Mouse (Mus musculus) limb, embryonic 11.5 days (tissue): ENCODE results near the gene Slc37a1. TPM values are rescaled to one million over a fixed set of nuclear protein-coding genes. Genes with fewer than 3 reads are reported as not detected.

Experiments
- ATAC-seq: fragments of 200-750 bp; cut with Nextera tagmentation; 2 replicates; pipeline ENCODE4 v1.8.0; 2017; ENCODE audit warnings: low read depth; ENCODE audit not compliant: insufficient number of reproducible peaks, low FRiP score, low TSS enrichment
- DNase-seq: peaks from one replicate; pipeline ENCODE4 v3.0.0-alpha.2; 2015; ENCODE audit warnings: low spot score
- H3K27ac ChIP-seq: fragments of 300-500 bp; sonication (generic); replicated peaks from 2 replicates; pipeline ENCODE4 v1.5.1; 2014; ENCODE audit warnings: low read depth, mild to moderate bottlenecking, low read length
- H3K27me3 ChIP-seq: fragments of 300-500 bp; sonication (generic); 2 replicates; pipeline ENCODE4 v1.6.1; 2014; ENCODE audit warnings: mild to moderate bottlenecking, low read length, mixed read lengths; ENCODE audit not compliant: control insufficient read depth, insufficient read depth
- H3K36me3 ChIP-seq: fragments of 300-500 bp; sonication (generic); 2 replicates; pipeline ENCODE4 v1.6.1; 2014; ENCODE audit warnings: mild to moderate bottlenecking, low read length, moderate library complexity, mixed read lengths; ENCODE audit not compliant: control insufficient read depth, insufficient read depth
- H3K4me1 ChIP-seq: fragments of 300-500 bp; sonication (generic); 2 replicates; pipeline ENCODE4 v1.6.1; 2014; ENCODE audit warnings: low read length, mixed read lengths; ENCODE audit not compliant: control insufficient read depth, insufficient read depth
- H3K4me2 ChIP-seq: fragments of 300-500 bp; sonication (generic); 2 replicates; pipeline ENCODE4 v1.6.1; 2014; ENCODE audit warnings: low read depth, mild to moderate bottlenecking, moderate library complexity; ENCODE audit not compliant: severe bottlenecking
- H3K4me3 ChIP-seq: fragments of 300-500 bp; sonication (generic); 2 replicates; pipeline ENCODE4 v1.5.1; 2014; ENCODE audit warnings: low read depth, low read length
- H3K9ac ChIP-seq: fragments of 300-500 bp; sonication (generic); 2 replicates; pipeline ENCODE4 v1.6.1; 2014; ENCODE audit warnings: mild to moderate bottlenecking, low read length
- H3K9me3 ChIP-seq: fragments of 300-500 bp; sonication (generic); 2 replicates; pipeline ENCODE4 v1.6.1; 2016; ENCODE audit warnings: low read length; ENCODE audit not compliant: control insufficient read depth
- WGBS: fragments of 180-500 bp; shearing (Covaris S2); extraction: QIAGEN DNeasy Blood & Tissue Kit; methylation state at CpG from one replicate; pipeline ENCODE4 v1.1.7; 2014; 5-methylcytosine and 5-hydroxymethylcytosine counted together
- polyA plus RNA-seq: library from polyadenylated mRNA; unstranded; fragments of >200 nt; fragmentation: Nextera tagmentation; extraction: Ambion mirVana; gene quantifications from 2 replicates; pipeline ENCODE4 v1.2.1, GENCODE M21; 2014

Gene Slc37a1
- polyA plus RNA-seq, 1 experiment from 2014 or later = 1.7 TPM

DNA sequence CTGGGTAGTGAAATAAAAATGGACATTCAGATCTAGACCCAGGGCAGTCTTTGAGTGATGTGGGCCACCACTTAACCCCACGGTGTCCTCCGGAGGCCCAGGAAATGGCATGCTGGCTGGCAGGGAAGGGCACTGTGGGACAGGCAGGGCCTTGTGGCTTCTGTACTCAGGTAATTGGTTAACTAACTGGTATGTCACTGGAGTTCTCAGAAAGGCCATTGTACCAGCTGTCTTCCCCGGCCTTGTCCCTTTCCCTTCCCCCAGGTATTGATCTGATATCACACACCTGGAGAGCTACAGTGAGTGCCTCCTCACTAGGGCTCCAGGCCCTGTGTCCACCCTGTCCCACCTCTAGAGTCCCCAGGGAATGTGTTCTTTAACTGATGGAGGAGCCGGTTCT is 36.8 kb downstream of the Slc37a1 start:
- Histone ChIP-seq H3K9me3 (no peaks in the 10 kb centered on the region), H3K4me3 (no peak overlapping the region), H3K4me1 (no peaks in the 10 kb centered on the region; the same call in 1 of the 2 replicates), H3K36me3 (no peaks in the 10 kb centered on the region), H3K9ac (no peak overlapping the region), H3K4me2 (no peak overlapping the region), H3K27ac (no peak overlapping the region), H3K27me3 (no peaks in the 10 kb centered on the region)
- ATAC-seq (no peak), DNase-seq (no peak)
- 88% methylated on average over 4 of the region's 4 CpGs for WGBS

DNA sequence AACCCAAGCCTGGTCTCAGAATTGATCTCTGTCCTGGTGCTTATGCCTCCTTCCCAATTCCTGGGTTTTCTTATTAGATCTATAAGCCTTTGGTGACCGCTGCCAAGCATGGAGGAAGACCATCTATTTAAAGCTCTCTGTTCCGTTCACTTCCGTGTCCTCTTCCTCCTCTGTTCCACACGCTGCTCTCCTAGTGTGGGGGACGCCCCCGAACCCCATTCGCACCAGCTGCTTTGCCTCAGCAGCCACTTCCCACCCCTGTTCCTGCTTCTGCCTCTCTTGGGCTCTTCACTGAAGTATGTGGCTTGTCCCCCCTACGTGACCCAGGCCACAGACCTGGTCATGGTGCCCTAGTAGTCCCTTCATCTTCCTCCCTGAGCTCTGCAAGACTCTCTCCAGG is 37.6 kb downstream of the Slc37a1 start:
- no peaks in the 10 kb centered on the region; the same call in 1 of the 2 replicates for H3K4me1 ChIP-seq
- DNase-seq = no peak
- WGBS = 93% methylated on average over 8 of the region's 8 CpGs
- ATAC-seq = no peak
- H3K27me3 ChIP-seq = no peaks in the 10 kb centered on the region
- no peak overlapping the region for H3K27ac ChIP-seq
- no peak overlapping the region for H3K4me2 ChIP-seq
- no peak overlapping the region for H3K9ac ChIP-seq
- no peak overlapping the region for H3K4me3 ChIP-seq
- no peaks in the 10 kb centered on the region for H3K9me3 ChIP-seq
- H3K36me3 ChIP-seq = no peaks in the 10 kb centered on the region

DNA sequence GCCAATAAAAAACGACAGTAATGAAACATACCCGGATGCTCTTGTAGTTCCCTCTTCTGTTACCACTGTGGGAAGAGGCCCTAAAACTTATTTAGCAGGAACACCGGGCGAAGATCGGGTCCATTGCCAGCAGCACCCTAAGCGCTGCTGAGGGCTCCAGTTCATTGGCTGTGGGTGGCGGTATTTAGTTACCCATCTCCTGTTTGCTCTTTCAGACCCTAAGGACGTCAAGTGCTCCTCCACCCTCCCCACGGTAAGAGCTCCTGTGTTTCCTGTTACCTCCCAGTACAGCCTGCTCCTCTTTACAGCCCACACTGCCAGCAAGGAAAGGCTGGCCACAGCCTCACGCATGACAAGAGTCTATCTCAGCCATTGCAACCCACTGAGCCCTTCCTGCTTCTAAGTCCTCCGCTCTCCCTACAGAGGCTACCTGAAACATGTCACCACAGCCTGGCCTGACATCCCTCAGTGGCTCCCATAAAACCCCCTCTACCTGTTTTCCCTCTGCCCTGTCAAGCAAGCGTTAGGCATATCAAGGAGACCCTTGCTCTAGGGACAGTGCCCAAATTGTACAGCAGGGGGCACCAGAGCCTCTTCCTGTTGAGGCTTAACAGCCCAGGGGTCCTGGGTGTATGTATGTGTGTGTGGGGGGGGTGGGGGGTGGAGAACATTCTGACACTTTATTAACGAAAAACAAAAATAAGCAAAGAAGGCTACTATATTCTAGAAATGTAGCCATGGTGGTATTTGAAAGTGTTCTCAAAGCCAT is 39.0 kb downstream of the Slc37a1 start:
- DNase-seq = peak; percentile 79
- Histone ChIP-seq H3K27me3 (no peaks in the 10 kb centered on the region), H3K4me1 (no peaks in the 10 kb centered on the region; the same call in 1 of the 2 replicates), H3K36me3 (no peaks in the 10 kb centered on the region), H3K9me3 (no peaks in the 10 kb centered on the region), H3K4me2 (no peak overlapping the region), H3K4me3 (no peak overlapping the region), H3K9ac (no peak overlapping the region), H3K27ac (no peak overlapping the region)
- no peak for ATAC-seq
- WGBS = 75% methylated on average over 13 of the region's 13 CpGs

DNA sequence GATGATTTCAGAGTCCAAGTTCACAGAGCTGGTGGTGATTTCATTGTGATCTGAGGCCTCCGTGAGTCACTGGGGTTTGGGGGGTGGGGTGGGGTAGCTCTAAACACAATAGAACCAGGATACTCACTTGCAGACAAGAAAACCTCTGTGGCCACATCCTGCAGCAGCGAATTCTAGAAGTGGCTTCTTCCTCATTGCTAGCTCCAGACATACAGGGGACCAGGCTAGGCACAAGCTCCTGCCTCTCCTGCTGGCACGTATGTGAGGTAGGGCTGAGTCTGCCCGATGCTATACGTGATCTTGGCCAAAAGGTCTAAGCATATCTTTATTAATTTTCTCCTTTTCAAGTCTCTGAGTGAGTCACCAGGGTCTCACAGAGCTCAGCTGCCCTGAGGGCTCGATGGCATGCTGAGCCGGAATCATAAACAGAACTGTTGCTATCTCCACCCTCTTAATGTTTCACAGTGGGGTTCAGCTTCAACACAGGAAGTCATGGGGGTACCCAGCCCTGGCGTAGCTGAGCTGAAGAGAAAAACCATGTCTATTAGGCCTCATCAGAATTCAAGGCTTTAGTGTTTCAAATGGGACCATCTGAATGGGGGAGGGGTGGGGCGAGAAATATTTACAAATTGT is 39.7 kb downstream of the Slc37a1 start:
- no peak for DNase-seq
- H3K27ac ChIP-seq = no peak overlapping the region
- 49% methylated on average over 9 of the region's 9 CpGs for WGBS

DNA sequence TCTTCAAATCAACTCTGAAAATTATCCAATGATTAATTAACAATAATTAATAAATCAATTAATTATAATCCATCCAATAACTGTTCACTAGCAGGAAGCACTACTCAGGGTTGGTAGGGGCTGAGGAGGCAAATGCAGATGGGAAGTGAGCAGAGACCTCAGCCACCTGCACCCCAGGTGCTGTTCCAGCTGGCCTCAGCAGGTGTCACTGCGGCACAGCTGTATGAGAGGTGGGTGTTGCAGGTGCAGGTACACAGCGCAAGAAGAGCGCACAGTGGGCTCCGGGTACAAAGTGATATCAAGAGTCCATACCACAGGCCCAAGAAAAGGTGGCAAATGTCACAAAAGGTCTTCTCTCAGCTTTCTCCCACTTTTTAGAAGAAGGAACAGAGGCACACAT is 41.9 kb downstream of the Slc37a1 start:
- H3K9ac ChIP-seq = no peak overlapping the region
- ATAC-seq (no peak), DNase-seq (peak; percentile 43)
- H3K4me1 ChIP-seq = no peaks in the 10 kb centered on the region; the same call in 1 of the 2 replicates
- no peak overlapping the region for H3K4me3 ChIP-seq
- H3K4me2 ChIP-seq = no peak overlapping the region
- H3K36me3 ChIP-seq = no peaks in the 10 kb centered on the region
- WGBS = 61% methylated on average over 4 of the region's 4 CpGs
- no peaks in the 10 kb centered on the region for H3K9me3 ChIP-seq
- no peak overlapping the region for H3K27ac ChIP-seq
- H3K27me3 ChIP-seq = no peaks in the 10 kb centered on the region

More for the DNA sequence above, 39.7 kb downstream of the Slc37a1 start:
- Histone ChIP-seq H3K4me3 (no peak overlapping the region), H3K9ac (no peak overlapping the region), H3K4me2 (no peak overlapping the region), H3K27me3 (no peaks in the 10 kb centered on the region), H3K36me3 (no peaks in the 10 kb centered on the region), H3K9me3 (no peaks in the 10 kb centered on the region), H3K4me1 (no peaks in the 10 kb centered on the region; the same call in 1 of the 2 replicates)
- no peak for ATAC-seq

DNA sequence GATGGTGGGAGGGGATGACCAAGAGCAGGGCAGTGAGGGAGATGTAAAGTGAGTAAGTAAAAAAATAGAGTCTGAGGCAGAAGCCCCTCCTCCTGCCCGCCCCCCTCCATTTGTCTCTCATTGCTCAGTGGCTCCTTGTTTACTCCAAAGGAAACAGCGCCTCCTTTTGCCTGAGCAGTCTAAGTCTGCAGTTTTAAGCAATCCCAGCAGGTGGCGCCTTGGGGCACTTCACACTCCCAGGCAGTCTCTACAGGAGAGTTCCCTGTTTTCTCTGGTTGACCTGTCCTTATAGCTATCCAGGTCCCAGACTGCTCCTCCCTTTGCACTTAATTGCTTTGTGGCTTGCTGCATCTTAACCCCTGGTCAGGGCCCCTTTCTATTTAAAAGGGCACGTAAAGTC is 44.0 kb downstream of the Slc37a1 start:
- Histone ChIP-seq H3K4me1 (no peaks in the 10 kb centered on the region; the same call in 1 of the 2 replicates), H3K27ac (no peak overlapping the region), H3K4me3 (no peak overlapping the region), H3K4me2 (no peak overlapping the region), H3K9ac (no peak overlapping the region), H3K9me3 (no peaks in the 10 kb centered on the region), H3K27me3 (no peaks in the 10 kb centered on the region), H3K36me3 (no peaks in the 10 kb centered on the region)
- ATAC-seq (no peak), DNase-seq (peak; percentile 79)
- WGBS = 40% methylated on average over 4 of the region's 4 CpGs

DNA sequence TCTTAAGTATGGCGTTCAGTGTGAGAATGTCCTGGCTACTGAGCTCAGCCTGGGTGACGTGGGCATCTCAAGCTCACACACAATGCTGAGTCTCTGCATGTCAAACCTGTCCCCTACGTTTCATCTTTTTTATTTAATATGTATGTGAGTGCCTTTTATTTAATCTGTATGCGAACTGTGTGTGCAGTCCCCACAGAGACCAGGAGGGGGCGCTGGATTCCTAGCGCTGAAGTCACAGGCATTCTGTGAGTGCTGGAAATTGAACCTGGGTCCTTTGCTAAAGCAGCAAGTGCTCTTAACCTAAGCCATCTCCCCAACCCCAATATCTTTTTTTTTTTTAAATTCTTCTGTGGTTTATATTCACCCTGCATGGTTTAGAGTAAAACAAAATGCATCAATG is 44.7 kb downstream of the Slc37a1 start:
- Histone ChIP-seq H3K27me3 (no peaks in the 10 kb centered on the region), H3K4me1 (no peaks in the 10 kb centered on the region; the same call in 1 of the 2 replicates), H3K9ac (no peak overlapping the region), H3K9me3 (no peaks in the 10 kb centered on the region), H3K36me3 (no peaks in the 10 kb centered on the region), H3K4me2 (no peak overlapping the region; the same call in 1 of the 2 replicates), H3K27ac (no peak overlapping the region), H3K4me3 (no peak overlapping the region)
- 83% methylated on average over 6 of the region's 6 CpGs for WGBS
- ATAC-seq (no peak), DNase-seq (no peak)

DNA sequence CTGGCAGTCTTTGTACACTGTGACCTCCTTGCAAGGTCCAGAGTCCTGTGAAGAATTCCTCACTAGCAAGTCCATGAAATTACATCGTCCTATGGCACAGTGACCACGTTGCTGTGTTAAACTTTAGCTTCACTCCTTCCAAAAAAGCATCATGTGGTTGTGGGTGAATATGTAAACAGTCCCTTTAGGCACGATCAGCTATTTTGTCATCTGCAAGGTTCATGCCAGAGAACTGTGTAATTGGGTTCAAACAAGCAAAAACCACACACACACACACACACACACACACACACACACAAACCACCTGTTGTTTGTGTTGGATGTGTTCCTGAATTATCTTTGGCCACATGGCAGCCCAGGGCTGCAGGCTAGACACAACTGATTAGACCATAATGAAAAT is 45.3 kb downstream of the Slc37a1 start:
- Histone ChIP-seq H3K4me1 (no peaks in the 10 kb centered on the region), H3K27me3 (no peaks in the 10 kb centered on the region), H3K4me2 (no peak overlapping the region), H3K9me3 (no peaks in the 10 kb centered on the region), H3K4me3 (no peak overlapping the region), H3K36me3 (no peaks in the 10 kb centered on the region), H3K9ac (no peak overlapping the region), H3K27ac (no peak overlapping the region)
- WGBS = 66% methylated on average over 3 of the region's 3 CpGs
- DNase-seq = no peak
- no peak for ATAC-seq
